Mouse (Mus musculus): ENCODE measurements around the gene Bnip2. TPM values are rescaled to one million over a fixed set of nuclear protein-coding genes. Genes with fewer than 3 reads are reported as not detected.
A peak's percentile ranks its signal among the peaks of the same experiment; 100 is the strongest.

The Bnip2 gene
- polyA plus RNA-seq, 1 experiment from 2014 or later, result 98.3 TPM

DNA sequence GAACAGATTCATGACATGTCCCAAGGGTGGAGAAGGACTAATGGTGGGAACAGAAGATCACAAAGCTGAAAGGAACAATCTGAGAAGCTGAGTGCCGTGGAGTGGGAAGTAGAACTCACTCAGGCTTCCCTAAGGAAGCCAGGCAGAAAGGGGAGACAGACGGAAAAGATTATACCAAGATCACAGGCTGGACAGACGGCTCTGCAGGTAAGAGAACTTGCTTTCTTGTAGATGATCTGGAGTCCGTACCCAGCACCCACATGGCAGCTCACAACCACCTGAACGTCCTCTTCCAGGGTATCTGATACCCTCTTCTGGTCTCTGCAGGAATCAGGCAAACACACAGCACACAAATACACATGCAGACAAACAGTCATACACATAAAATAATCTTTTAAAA lies 2.7 kb upstream of the Bnip2 start:
- no peak for ATAC-seq (ENCODE audit: insufficient read depth, low FRiP score)
- no peak overlapping the region for H3K4me2 ChIP-seq (ENCODE audit: low read depth, low read length)
- no peaks in the 10 kb centered on the region for H3K27me3 ChIP-seq (ENCODE audit: control insufficient read depth, insufficient read depth, low read length)
- no peak overlapping the region for H3K9ac ChIP-seq (ENCODE audit: low read length)
- H3K9me3 ChIP-seq (replicated peaks; ENCODE audit: control insufficient read depth, low read length), result no peaks in the 10 kb centered on the region
- 76% methylated on average over 5 of the region's 5 CpGs for WGBS
- no peaks in the 10 kb centered on the region for H3K36me3 ChIP-seq (ENCODE audit: control insufficient read depth, insufficient read depth, low read length)
- no peak overlapping the region for H3K4me3 ChIP-seq (replicated peaks; ENCODE audit: low read length)
- peaks cover 17% of the 10 kb centered on the region; the same call in 1 of the 2 replicates for H3K4me1 ChIP-seq (ENCODE audit: control insufficient read depth, insufficient read depth, low read length)
- no peak overlapping the region for H3K27ac ChIP-seq (ENCODE audit: low read length)

DNA sequence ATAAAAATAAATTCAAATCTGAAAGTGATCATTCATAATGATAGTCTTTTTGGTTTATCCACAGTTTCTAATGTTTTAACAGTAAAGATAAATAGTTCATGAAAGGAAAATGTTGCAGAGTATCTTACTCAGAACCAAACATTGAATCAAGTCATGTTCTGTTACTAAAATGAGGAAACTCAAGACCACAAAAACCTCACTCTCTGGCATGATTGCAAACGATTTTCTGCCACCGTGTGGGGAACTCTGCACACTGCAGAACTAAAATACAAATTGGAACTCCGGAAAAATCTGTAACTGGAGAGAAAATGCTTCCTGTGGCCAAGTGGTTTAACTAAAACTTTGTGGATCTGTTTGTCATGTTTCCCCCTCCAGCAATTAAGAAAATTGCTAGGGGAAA lies 1.7 kb upstream of the Bnip2 start:
- H3K4me2 ChIP-seq (ENCODE audit: low read depth, low read length), result no peak overlapping the region
- ATAC-seq (ENCODE audit: insufficient read depth, low FRiP score), result no peak
- H3K9ac ChIP-seq (ENCODE audit: low read length), result no peak overlapping the region
- H3K4me1 ChIP-seq (ENCODE audit: control insufficient read depth, insufficient read depth, low read length), result peaks cover 27% of the 10 kb centered on the region
- no peak overlapping the region for H3K27ac ChIP-seq (ENCODE audit: low read length)
- H3K36me3 ChIP-seq (ENCODE audit: control insufficient read depth, insufficient read depth, low read length), result no peaks in the 10 kb centered on the region
- no peaks in the 10 kb centered on the region for H3K9me3 ChIP-seq (replicated peaks; ENCODE audit: control insufficient read depth, low read length)
- no peaks in the 10 kb centered on the region for H3K27me3 ChIP-seq (ENCODE audit: control insufficient read depth, insufficient read depth, low read length)
- WGBS, result 0% methylated on average over 3 of the region's 3 CpGs
- H3K4me3 ChIP-seq (replicated peaks; ENCODE audit: low read length), result no peak overlapping the region

DNA sequence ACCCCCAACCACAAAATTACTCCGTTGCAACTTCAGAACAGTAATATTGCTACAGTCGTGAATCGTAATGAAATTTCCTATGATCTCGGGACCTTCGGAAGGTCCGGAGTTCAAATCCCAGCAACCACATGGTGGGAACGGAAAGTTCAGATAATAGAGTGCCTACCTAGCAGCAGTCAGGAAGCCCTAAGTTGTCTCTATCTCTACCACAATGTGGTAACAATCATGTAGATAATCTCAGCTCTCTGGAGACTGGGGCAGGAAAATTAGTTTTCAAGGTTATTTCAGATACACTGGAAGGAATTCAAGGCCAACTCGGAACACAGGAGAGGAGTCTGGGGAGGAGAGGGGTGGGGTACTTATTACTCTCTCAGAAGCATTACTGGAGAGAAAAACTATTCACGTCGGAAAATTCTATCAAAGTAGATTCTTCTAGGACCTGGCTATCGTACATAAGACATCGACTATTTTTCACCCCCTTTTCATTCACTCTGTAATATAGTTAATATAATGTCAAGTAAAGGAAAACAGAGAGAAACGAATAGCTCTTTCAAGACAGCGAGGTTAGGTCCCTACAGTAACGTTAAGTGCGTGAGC lies 462 bp upstream of the Bnip2 start:
- Histone ChIP-seq H3K4me1 (ENCODE audit: control insufficient read depth, insufficient read depth, low read length) (peaks cover 34% of the 10 kb centered on the region), H3K4me2 (ENCODE audit: low read depth, low read length) (peak overlapping the region; percentile 59), H3K9ac (ENCODE audit: low read length) (peak overlapping the region; percentile 58), H3K27me3 (ENCODE audit: control insufficient read depth, insufficient read depth, low read length) (no peaks in the 10 kb centered on the region), H3K4me3 (replicated peaks; ENCODE audit: low read length) (peak overlapping the region; percentile 100), H3K36me3 (ENCODE audit: control insufficient read depth, insufficient read depth, low read length) (no peaks in the 10 kb centered on the region), H3K9me3 (replicated peaks; ENCODE audit: control insufficient read depth, low read length) (no peaks in the 10 kb centered on the region), H3K27ac (ENCODE audit: low read length) (peak overlapping the region; percentile 99)
- ATAC-seq (ENCODE audit: insufficient read depth, low FRiP score), result 0 out of 2 replicates have a peak, but pooled peaks have one; percentile 2
- 35% methylated on average over 16 of the region's 16 CpGs for WGBS

DNA sequence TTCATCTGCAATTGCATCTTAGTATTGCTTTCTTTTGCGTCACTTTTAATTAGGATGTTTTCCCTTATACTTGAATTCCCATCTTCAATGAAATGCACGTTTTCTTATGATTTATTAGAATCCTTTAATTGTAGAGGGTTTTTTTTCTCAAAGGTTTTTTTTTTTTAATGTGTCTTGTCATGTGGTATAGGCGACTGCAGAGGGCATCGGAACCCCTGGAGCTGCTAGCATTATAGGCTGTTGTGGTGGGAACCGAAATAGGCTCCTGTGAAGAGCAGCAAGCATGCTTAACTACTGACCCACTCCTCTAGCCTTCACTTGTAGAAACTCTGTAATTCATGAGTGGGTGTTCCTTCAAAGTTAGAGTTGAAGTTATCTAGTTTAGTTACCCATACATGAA lies 1.1 kb downstream of the Bnip2 start:
- H3K36me3 ChIP-seq (ENCODE audit: control insufficient read depth, insufficient read depth, low read length), result no peaks in the 10 kb centered on the region
- no peak overlapping the region for H3K27ac ChIP-seq (ENCODE audit: low read length)
- no peak overlapping the region; the same call in 1 of the 2 replicates for H3K9ac ChIP-seq (ENCODE audit: low read length)
- H3K4me1 ChIP-seq (ENCODE audit: control insufficient read depth, insufficient read depth, low read length), result peaks cover 46% of the 10 kb centered on the region
- 11% methylated on average over 5 of the region's 5 CpGs for WGBS
- H3K4me3 ChIP-seq (replicated peaks; ENCODE audit: low read length), result peak overlapping the region; percentile 100
- no peak for ATAC-seq (ENCODE audit: insufficient read depth, low FRiP score)
- no peaks in the 10 kb centered on the region for H3K27me3 ChIP-seq (ENCODE audit: control insufficient read depth, insufficient read depth, low read length)
- H3K9me3 ChIP-seq (replicated peaks; ENCODE audit: control insufficient read depth, low read length), result no peaks in the 10 kb centered on the region
- H3K4me2 ChIP-seq (ENCODE audit: low read depth, low read length), result peak overlapping the region; percentile 72

DNA sequence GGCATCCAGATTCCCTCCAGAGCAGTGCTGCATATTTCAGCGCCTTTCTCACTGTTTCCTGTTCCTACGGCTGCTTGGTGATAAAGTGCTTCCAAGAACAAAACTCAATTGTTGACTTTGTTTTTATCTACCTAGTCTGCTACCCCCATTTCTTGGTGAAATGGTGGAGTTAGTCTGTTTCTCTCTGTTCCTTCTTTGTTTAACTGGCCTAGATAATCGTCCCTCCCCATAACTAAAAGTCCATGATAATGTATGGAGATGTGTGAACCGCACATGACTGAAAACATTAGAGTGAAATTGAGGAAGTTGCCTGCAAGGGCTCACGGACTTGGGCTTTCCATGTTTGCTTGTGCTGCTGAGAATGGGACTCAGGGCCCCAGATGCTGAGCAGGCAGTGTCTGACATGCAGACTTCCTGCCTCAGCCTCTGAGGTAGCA lies 3.6 kb downstream of the Bnip2 start:
- peak overlapping the region; percentile 76 for H3K27ac ChIP-seq (ENCODE audit: low read length)
- no peaks in the 10 kb centered on the region for H3K9me3 ChIP-seq (replicated peaks; ENCODE audit: control insufficient read depth, low read length)
- 0 out of 2 replicates have a peak overlapping the region, but pooled peaks have one; percentile 27 for H3K9ac ChIP-seq (ENCODE audit: low read length)
- ATAC-seq (ENCODE audit: insufficient read depth, low FRiP score), result no peak
- no peaks in the 10 kb centered on the region for H3K27me3 ChIP-seq (ENCODE audit: control insufficient read depth, insufficient read depth, low read length)
- peaks cover 13% of the 10 kb centered on the region for H3K36me3 ChIP-seq (ENCODE audit: control insufficient read depth, insufficient read depth, low read length)
- H3K4me3 ChIP-seq (replicated peaks; ENCODE audit: low read length), result no peak overlapping the region; the same call in 1 of the 2 replicates
- WGBS, result 44% methylated on average over 5 of the region's 5 CpGs
- H3K4me2 ChIP-seq (ENCODE audit: low read depth, low read length), result peak overlapping the region; percentile 34
- peaks cover 46% of the 10 kb centered on the region for H3K4me1 ChIP-seq (ENCODE audit: control insufficient read depth, insufficient read depth, low read length)

DNA sequence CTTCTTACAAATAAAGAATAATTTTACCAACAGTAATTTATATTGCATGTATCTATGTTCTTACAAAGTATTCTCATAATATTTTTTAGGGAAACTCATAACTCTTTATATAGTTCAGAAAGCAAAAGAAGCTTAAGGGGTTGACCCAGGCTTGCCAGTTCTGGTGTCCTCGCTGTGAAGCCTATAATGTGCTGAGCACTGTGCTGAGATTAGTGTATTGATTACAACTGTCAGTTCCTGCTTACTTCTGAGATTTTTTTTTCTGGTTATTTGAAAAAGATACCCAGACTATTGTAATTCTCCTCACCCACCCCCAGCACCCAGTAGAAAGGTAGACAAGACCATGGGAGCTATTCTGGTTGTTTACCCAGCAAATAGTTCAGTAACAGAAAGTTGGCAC lies 4.2 kb downstream of the Bnip2 start:
- Histone ChIP-seq H3K4me2 (ENCODE audit: low read depth, low read length) (peak overlapping the region; percentile 6), H3K36me3 (ENCODE audit: control insufficient read depth, insufficient read depth, low read length) (peaks cover 16% of the 10 kb centered on the region)
- WGBS, result 41% methylated on average over 1 of the region's 1 CpGs

DNA sequence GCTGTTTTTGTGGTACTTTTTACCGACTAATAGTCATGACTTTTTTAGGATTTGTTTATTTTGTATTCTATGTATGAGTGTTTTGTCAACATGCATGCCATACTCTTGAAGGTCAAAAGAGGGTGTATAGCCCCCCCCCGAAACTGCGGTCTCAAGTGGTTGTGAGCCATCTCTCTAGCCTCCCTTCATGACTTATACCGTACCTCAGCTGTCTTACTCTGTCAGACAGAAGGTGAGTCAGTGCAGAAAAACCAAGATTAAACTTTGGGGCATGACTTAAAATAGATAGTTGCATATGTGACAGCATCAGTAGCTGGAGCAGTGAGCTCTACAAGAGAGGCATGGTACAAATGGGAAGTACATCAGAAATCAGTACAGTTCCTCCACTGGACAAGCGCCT lies 5.3 kb downstream of the Bnip2 start:
- Histone ChIP-seq H3K27me3 (ENCODE audit: control insufficient read depth, insufficient read depth, low read length) (no peaks in the 10 kb centered on the region), H3K36me3 (ENCODE audit: control insufficient read depth, insufficient read depth, low read length) (peaks cover 27% of the 10 kb centered on the region), H3K4me1 (ENCODE audit: control insufficient read depth, insufficient read depth, low read length) (peaks cover 41% of the 10 kb centered on the region), H3K4me2 (ENCODE audit: low read depth, low read length) (no peak overlapping the region), H3K9me3 (replicated peaks; ENCODE audit: control insufficient read depth, low read length) (no peaks in the 10 kb centered on the region), H3K4me3 (replicated peaks; ENCODE audit: low read length) (no peak overlapping the region), H3K27ac (ENCODE audit: low read length) (no peak overlapping the region), H3K9ac (ENCODE audit: low read length) (no peak overlapping the region)
- 82% methylated on average over 5 of the region's 5 CpGs for WGBS
- ATAC-seq (ENCODE audit: insufficient read depth, low FRiP score), result no peak

More for the DNA sequence above, 4.2 kb downstream of the Bnip2 start:
- H3K27ac ChIP-seq (ENCODE audit: low read length), result peak overlapping the region; percentile 76; the same call in 1 of the 2 replicates
- no peaks in the 10 kb centered on the region for H3K9me3 ChIP-seq (replicated peaks; ENCODE audit: control insufficient read depth, low read length)
- H3K4me3 ChIP-seq (replicated peaks; ENCODE audit: low read length), result no peak overlapping the region
- ATAC-seq (ENCODE audit: insufficient read depth, low FRiP score), result no peak
- H3K9ac ChIP-seq (ENCODE audit: low read length), result no peak overlapping the region
- H3K4me1 ChIP-seq (ENCODE audit: control insufficient read depth, insufficient read depth, low read length), result peaks cover 46% of the 10 kb centered on the region
- no peaks in the 10 kb centered on the region for H3K27me3 ChIP-seq (ENCODE audit: control insufficient read depth, insufficient read depth, low read length)

DNA sequence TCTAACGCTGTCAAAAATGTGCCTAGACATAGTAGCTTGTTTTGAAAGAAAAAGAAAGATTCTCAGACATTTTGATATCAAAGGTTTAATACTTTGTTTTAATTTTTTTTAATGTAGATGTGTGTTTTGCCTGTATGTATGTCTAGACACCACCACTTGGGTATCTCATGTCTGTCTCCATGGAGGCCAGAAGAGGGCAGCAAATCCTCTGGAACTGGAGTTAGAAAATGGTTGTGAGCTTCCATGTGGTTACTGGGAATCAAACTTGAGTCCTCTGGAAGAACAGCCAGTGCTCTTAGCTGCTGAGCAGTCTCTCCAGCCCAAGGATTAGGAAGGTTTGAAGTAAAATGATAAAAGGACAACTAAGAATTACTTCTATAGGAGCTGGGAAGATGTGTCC lies 10.1 kb downstream of the Bnip2 start:
- WGBS, result 79% methylated on average over 1 of the region's 1 CpGs
- Histone ChIP-seq H3K4me2 (ENCODE audit: low read depth, low read length) (no peak overlapping the region), H3K4me1 (ENCODE audit: control insufficient read depth, insufficient read depth, low read length) (peaks cover 9% of the 10 kb centered on the region; the same call in 1 of the 2 replicates), H3K9ac (ENCODE audit: low read length) (no peak overlapping the region), H3K9me3 (replicated peaks; ENCODE audit: control insufficient read depth, low read length) (no peaks in the 10 kb centered on the region), H3K36me3 (ENCODE audit: control insufficient read depth, insufficient read depth, low read length) (peaks cover 46% of the 10 kb centered on the region), H3K27me3 (ENCODE audit: control insufficient read depth, insufficient read depth, low read length) (no peaks in the 10 kb centered on the region), H3K4me3 (replicated peaks; ENCODE audit: low read length) (no peak overlapping the region), H3K27ac (ENCODE audit: low read length) (no peak overlapping the region)
- ATAC-seq (ENCODE audit: insufficient read depth, low FRiP score), result no peak

DNA sequence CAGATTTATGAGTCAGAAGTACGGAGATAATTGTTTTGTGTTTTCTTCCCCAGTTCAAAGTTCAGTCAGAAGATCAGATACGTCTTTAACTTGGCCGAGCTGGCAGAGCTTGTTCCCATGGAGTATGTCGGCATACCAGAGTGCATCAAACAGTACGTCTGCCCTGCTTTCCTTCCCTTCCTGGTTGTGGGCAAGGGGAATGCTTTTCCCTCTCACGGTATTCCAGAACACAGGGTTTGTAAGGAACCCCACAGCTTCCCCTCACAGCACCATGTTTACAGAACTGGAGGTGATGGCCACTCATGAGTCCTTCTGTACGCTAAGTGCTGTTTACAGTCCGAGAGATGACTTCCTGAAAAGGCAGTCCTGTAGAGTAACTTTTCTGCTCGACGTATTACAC lies 14.2 kb downstream of the Bnip2 start:
- Histone ChIP-seq H3K27me3 (ENCODE audit: control insufficient read depth, insufficient read depth, low read length) (no peaks in the 10 kb centered on the region), H3K4me1 (ENCODE audit: control insufficient read depth, insufficient read depth, low read length) (no peaks in the 10 kb centered on the region), H3K9ac (ENCODE audit: low read length) (no peak overlapping the region), H3K4me3 (replicated peaks; ENCODE audit: low read length) (no peak overlapping the region), H3K9me3 (replicated peaks; ENCODE audit: control insufficient read depth, low read length) (no peaks in the 10 kb centered on the region), H3K4me2 (ENCODE audit: low read depth, low read length) (no peak overlapping the region), H3K36me3 (ENCODE audit: control insufficient read depth, insufficient read depth, low read length) (peaks cover 38% of the 10 kb centered on the region), H3K27ac (ENCODE audit: low read length) (no peak overlapping the region)
- ATAC-seq (ENCODE audit: insufficient read depth, low FRiP score), result no peak
- WGBS, result 74% methylated on average over 10 of the region's 10 CpGs
